Mouse (Mus musculus) hindbrain, embryonic 16.5 days (tissue): ENCODE measurements around the gene Serpina3a. TPM values are rescaled to one million over a fixed set of nuclear protein-coding genes. Genes with fewer than 3 reads are reported as not detected.

Source experiments
- ATAC-seq: fragments of 200-750 bp; cut with Nextera tagmentation; 2 replicates; pipeline ENCODE4 v1.8.0; 2017; ENCODE audit warnings: moderate TSS enrichment, moderate library complexity
- H3K27ac ChIP-seq: fragments of 300-500 bp; sonication (generic); 2 replicates; pipeline ENCODE4 v1.5.1; 2014; ENCODE audit warnings: low read depth, mild to moderate bottlenecking, control low read depth, low read length, moderate library complexity
- H3K27me3 ChIP-seq: fragments of 300-500 bp; sonication (generic); replicated peaks from 2 replicates; pipeline ENCODE4 v1.6.1; 2014; ENCODE audit warnings: low read length; ENCODE audit not compliant: control insufficient read depth, insufficient read depth
- H3K36me3 ChIP-seq: fragments of 300-500 bp; sonication (generic); 2 replicates; pipeline ENCODE4 v1.6.1; 2014; ENCODE audit warnings: mild to moderate bottlenecking, low read length, moderate library complexity, mixed read lengths; ENCODE audit not compliant: control insufficient read depth, insufficient read depth
- H3K4me1 ChIP-seq: fragments of 300-500 bp; sonication (generic); 2 replicates; pipeline ENCODE4 v1.6.1; 2014; ENCODE audit warnings: low read depth, low read length; ENCODE audit not compliant: control insufficient read depth, insufficient read depth
- H3K4me2 ChIP-seq: fragments of 300-500 bp; sonication (generic); 2 replicates; pipeline ENCODE4 v1.6.1; 2014; ENCODE audit warnings: mild to moderate bottlenecking, low read length, control low read depth, moderate library complexity
- H3K4me3 ChIP-seq: fragments of 300-500 bp; sonication (generic); 2 replicates; pipeline ENCODE4 v1.5.1; 2014; ENCODE audit warnings: mild to moderate bottlenecking, low read length, control low read depth, moderate library complexity
- H3K9ac ChIP-seq: fragments of 300-500 bp; sonication (generic); 2 replicates; pipeline ENCODE4 v1.6.1; 2014; ENCODE audit warnings: low read depth, mild to moderate bottlenecking, control low read depth, low read length, moderate library complexity
- H3K9me3 ChIP-seq: fragments of 300-500 bp; sonication (generic); 2 replicates; pipeline ENCODE4 v1.6.1; 2014; ENCODE audit warnings: mild to moderate bottlenecking, low read length, moderate library complexity; ENCODE audit not compliant: control insufficient read depth
- WGBS: fragments of 180-500 bp; shearing (Covaris S2); extraction: QIAGEN DNeasy Blood & Tissue Kit; methylation state at CpG from one replicate; pipeline ENCODE4 v1.1.7; 2014; 5-methylcytosine and 5-hydroxymethylcytosine counted together
- polyA plus RNA-seq: library from polyadenylated mRNA; unstranded; fragments of >200 nt; fragmentation: Nextera tagmentation; extraction: Ambion mirVana; gene quantifications from 2 replicates; pipeline ENCODE4 v1.2.1, GENCODE M21; 2015

Serpina3a gene
- polyA plus RNA-seq, 1 experiment from 2014 or later = not detected

DNA sequence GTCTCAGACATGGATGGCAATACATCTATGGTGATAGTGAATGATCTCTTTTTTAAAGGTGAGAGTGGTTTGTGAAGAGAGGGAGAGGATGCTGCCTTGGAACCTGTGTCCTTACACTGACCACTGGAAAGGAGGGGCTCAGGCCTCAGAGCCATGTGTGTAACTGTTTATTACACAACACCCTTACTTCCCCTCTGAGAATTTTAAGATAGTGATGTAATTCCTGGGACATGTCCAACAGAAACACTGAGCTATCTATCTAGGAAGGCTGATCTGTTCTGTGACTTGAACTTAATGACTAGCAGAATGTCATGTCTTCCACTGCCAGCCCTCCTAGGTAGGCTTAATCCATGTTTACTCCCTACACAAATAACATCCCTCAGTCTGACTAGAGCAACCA lies 18.5 kb downstream of the Serpina3a start:
- no peak overlapping the region for H3K4me3 ChIP-seq
- no peaks in the 10 kb centered on the region for H3K4me1 ChIP-seq
- H3K4me2 ChIP-seq = no peak overlapping the region
- no peak for ATAC-seq
- no peaks in the 10 kb centered on the region for H3K36me3 ChIP-seq
- no peak overlapping the region for H3K9ac ChIP-seq
- no peak overlapping the region for H3K27ac ChIP-seq
- no peaks in the 10 kb centered on the region for H3K27me3 ChIP-seq
- no peaks in the 10 kb centered on the region for H3K9me3 ChIP-seq

DNA sequence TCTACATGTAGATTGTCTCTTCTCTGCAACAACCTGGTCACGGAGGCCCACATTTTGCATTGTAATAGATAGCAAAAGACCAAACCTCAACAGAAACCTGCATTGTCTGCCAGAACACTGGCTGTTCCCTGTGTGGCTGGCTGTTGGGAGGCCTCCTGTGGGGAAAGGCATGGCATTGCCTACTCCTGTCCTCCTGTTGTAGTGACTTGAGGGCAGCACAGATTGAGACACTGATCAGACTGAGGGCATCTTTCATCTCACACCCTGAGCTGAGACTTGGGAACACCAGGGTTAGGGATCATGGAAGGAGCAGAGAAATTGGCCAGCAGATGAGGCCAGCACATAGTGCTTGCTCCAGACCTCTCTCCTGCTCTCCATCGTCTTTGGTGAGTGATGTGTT lies 25.7 kb downstream of the Serpina3a start:
- ATAC-seq = no peak
- 85% methylated on average over 2 of the region's 2 CpGs for WGBS

DNA sequence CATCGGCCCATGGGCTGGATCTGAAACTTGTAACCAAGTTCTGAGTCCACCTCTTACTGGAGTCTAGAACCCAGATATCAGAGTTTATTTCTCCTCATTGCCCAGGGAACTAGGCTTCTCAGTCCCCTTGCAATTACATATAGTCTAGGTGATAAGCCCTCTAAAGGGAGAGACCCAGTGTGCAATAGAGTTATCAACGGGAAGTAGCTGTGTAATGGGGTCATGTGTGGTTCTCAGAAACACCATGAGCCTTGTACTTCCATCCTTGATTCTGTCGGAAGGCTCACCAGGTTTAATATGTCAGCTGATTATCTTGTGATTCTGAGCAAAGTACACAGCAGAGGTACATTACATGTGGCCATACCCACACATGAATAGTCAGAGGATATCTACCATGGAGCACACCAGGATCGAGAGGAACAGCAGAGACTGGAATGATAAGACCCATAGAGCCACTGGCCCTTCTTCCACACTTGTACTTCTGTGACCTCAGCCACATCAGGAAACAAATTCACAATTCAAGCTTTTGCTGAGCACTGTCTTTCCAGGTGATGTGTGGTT lies 28.1 kb downstream of the Serpina3a start:
- H3K36me3 ChIP-seq = no peaks in the 10 kb centered on the region
- no peaks in the 10 kb centered on the region for H3K9me3 ChIP-seq
- WGBS = 90% methylated on average over 4 of the region's 4 CpGs
- no peak for ATAC-seq
- no peaks in the 10 kb centered on the region for H3K27me3 ChIP-seq
- H3K4me3 ChIP-seq = no peak overlapping the region
- H3K9ac ChIP-seq = no peak overlapping the region
- no peaks in the 10 kb centered on the region for H3K4me1 ChIP-seq
- H3K27ac ChIP-seq = no peak overlapping the region
- no peak overlapping the region for H3K4me2 ChIP-seq

More for the DNA sequence above, 25.7 kb downstream of the Serpina3a start:
- Histone ChIP-seq H3K4me1 (no peaks in the 10 kb centered on the region), H3K27ac (no peak overlapping the region), H3K9ac (no peak overlapping the region), H3K4me3 (no peak overlapping the region), H3K4me2 (no peak overlapping the region), H3K9me3 (no peaks in the 10 kb centered on the region), H3K36me3 (no peaks in the 10 kb centered on the region), H3K27me3 (no peaks in the 10 kb centered on the region)

DNA sequence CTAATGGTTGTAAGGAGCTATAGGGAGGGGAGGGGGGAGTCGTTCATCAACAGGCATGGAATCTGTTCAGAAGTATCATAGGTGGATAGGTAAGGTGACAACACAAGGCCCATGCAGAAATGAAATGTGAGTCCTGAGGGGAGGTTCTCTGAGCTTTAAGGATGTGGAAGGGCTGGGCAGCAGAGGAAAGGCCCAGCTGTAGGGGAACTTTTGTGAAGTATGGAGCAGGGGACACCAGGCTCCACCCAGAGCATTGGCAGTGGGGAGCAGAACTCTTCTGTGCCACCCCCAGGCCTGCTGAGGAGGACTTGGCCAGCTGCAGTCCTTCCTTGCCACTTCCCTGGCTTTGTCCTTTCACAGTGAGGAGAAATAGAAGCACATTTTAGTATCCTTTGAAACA lies 29.0 kb downstream of the Serpina3a start:
- H3K9ac ChIP-seq = no peak overlapping the region
- ATAC-seq = no peak
- no peaks in the 10 kb centered on the region for H3K4me1 ChIP-seq
- no peaks in the 10 kb centered on the region for H3K9me3 ChIP-seq
- 74% methylated on average over 1 of the region's 1 CpGs for WGBS
- no peak overlapping the region for H3K27ac ChIP-seq
- H3K4me2 ChIP-seq = no peak overlapping the region
- no peaks in the 10 kb centered on the region for H3K36me3 ChIP-seq
- no peaks in the 10 kb centered on the region for H3K27me3 ChIP-seq
- H3K4me3 ChIP-seq = no peak overlapping the region

DNA sequence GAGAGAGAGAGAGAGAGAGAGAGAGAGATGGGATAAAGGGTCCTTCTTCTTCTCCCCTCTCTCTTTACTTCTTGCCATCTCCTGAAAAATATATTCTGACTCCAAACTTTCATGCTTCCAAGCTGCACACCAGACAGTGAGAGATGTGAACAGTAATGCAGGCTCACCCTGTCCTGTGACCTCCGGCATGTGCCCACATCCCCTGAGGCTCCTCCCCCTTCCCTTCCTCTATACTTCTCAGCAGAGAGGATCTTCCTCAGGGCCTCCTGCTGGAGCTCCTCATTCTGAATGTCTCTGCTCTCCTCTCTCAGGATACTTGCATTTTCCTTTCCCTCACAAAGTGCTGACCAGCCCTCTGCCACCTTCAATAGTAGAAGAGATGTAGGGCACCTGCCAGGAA lies 29.9 kb downstream of the Serpina3a start:
- no peak overlapping the region for H3K4me2 ChIP-seq
- H3K4me1 ChIP-seq = no peaks in the 10 kb centered on the region
- 65% methylated on average over 1 of the region's 1 CpGs for WGBS
- H3K27ac ChIP-seq = no peak overlapping the region
- H3K9ac ChIP-seq = no peak overlapping the region
- H3K9me3 ChIP-seq = no peaks in the 10 kb centered on the region
- no peaks in the 10 kb centered on the region for H3K36me3 ChIP-seq
- H3K27me3 ChIP-seq = no peaks in the 10 kb centered on the region
- no peak for ATAC-seq
- no peak overlapping the region for H3K4me3 ChIP-seq

DNA sequence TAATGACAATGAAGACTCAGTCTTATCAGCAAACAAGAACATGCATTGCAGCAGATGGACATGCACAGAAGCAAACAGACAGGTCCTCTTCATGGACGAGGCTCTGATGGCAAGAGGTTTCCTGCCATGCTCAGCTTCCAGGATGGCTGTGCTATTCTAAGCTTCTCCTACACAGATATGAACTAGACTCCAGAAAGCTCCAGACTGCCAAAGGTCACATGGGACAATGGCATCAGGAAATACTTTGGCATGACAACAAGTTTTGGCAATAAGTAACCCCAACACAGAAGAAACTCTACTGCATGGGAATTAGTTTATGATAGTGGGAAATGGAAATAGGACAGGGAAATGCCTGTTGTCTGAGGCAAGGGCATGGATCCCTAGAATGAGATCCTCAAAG lies 30.8 kb downstream of the Serpina3a start:
- Histone ChIP-seq H3K4me3 (no peak overlapping the region), H3K9me3 (no peaks in the 10 kb centered on the region), H3K4me2 (no peak overlapping the region), H3K27me3 (no peaks in the 10 kb centered on the region), H3K27ac (no peak overlapping the region), H3K4me1 (no peaks in the 10 kb centered on the region), H3K9ac (no peak overlapping the region), H3K36me3 (no peaks in the 10 kb centered on the region)
- no peak for ATAC-seq
- 95% methylated on average over 1 of the region's 1 CpGs for WGBS

DNA sequence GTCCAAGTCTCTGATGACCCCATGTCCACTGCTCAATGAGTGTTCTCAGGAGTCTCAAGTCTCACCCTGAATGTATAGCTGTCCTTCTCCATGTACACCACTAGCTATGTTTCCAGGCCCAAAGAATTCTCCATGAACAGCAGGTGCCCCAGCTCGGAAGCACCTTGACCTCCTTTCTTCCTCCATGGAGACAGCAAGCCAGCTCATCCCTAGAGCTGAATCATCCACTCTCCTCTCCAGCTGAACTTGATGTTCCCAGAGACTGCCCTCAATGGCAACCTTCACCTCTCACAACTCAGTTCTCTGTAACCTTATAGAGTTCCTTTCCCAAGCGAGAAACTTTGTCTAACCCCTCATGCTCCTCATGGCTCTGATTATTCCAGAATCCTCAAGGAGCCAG lies 33.0 kb downstream of the Serpina3a start:
- WGBS = 78% methylated on average over 2 of the region's 2 CpGs
- H3K27ac ChIP-seq = no peak overlapping the region
- no peaks in the 10 kb centered on the region for H3K27me3 ChIP-seq
- no peaks in the 10 kb centered on the region for H3K36me3 ChIP-seq
- ATAC-seq = no peak
- no peaks in the 10 kb centered on the region for H3K4me1 ChIP-seq
- no peak overlapping the region for H3K4me2 ChIP-seq
- H3K9me3 ChIP-seq = no peaks in the 10 kb centered on the region
- no peak overlapping the region for H3K4me3 ChIP-seq
- no peak overlapping the region for H3K9ac ChIP-seq

DNA sequence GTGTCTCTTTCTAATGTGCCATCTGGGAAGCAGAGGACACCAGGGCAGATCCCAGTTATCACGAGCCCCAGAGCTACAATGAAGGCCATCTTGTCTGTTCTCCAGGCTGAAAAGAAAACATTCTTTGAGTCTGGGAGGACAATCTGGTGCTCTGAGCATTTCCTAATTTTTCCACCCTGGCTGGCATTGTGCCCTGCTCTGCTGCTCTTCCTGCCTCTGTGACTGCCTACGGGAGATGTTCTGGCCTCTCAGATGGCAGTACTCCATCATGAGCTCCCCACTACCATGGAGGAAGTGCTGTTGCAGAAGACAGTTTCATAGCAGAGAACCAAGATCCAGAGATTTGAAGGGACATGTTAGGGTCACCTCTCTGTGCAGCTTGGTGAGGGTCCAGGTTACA lies 39.5 kb downstream of the Serpina3a start:
- no peaks in the 10 kb centered on the region for H3K27me3 ChIP-seq
- H3K4me2 ChIP-seq = no peak overlapping the region
- H3K9ac ChIP-seq = no peak overlapping the region
- H3K27ac ChIP-seq = no peak overlapping the region
- H3K4me3 ChIP-seq = no peak overlapping the region
- no peaks in the 10 kb centered on the region for H3K4me1 ChIP-seq
- 76% methylated on average over 2 of the region's 2 CpGs for WGBS
- H3K36me3 ChIP-seq = no peaks in the 10 kb centered on the region
- no peaks in the 10 kb centered on the region for H3K9me3 ChIP-seq
- no peak for ATAC-seq

DNA sequence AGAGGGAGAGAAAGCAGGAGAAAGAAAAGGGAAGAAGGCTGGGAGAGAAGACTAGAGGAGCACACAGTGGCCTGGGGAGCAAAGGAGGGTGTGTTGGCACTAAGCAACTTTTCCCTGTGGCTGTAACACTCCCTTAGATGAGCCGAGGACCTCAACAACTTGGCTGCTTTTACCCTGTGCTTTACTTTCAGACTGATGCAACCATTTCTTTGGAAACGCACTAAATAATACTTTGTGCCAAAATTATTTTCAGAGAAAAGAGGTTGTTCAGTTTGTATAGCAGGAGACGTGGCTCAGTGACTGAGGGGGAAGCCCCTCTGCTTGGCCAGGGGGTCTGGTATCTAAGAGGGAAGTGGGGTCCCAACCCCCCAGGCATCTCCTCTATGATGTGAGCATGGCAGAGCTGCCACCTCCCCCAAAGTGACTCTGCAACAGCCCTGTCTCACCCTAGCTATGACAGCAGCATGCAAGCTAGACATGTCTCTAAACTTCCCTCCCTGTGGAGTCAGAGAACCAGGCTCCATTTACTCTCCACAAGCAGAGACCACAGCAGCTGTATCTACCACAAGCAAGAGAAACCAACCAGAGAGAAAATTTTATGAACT lies 40.6 kb downstream of the Serpina3a start:
- WGBS = 86% methylated on average over 3 of the region's 3 CpGs
- ATAC-seq = no peak
- Histone ChIP-seq H3K4me3 (no peak overlapping the region), H3K4me1 (no peaks in the 10 kb centered on the region), H3K36me3 (no peaks in the 10 kb centered on the region), H3K4me2 (no peak overlapping the region), H3K9me3 (no peaks in the 10 kb centered on the region), H3K27ac (no peak overlapping the region), H3K27me3 (no peaks in the 10 kb centered on the region), H3K9ac (no peak overlapping the region)

DNA sequence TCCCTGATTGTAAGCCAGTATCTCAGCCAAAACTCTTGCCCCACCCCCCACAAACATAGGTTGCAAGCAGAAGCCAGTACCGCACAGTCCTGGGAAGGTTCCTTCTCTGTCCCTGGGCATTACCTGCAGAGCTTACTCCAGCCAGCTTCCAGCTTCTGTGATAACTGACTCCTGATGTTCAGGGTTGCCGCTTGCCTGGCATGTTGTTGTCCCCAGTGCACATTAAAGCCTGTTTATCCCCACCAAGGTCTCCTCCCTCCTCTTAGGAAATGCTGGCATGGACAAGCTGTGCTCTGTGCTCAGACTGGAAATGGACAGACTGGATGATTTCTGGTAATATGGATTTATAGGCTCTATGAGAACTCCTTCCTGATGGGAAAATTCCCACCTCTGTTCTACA lies 41.1 kb downstream of the Serpina3a start, which contains the start of gene Serpina3c:
Serpina3c (minus strand) TSS at position 215 of the 400 bp plus-strand sequence.
- 95% methylated on average over 2 of the region's 2 CpGs for WGBS
- no peak within 1 kb of the TSS for H3K9ac ChIP-seq
- no peak within 1 kb of the TSS for H3K27ac ChIP-seq
- no peaks in the 10 kb centered on the region for H3K4me1 ChIP-seq
- H3K27me3 ChIP-seq = no peaks in the 10 kb centered on the region
- no peaks in the 10 kb centered on the region for H3K9me3 ChIP-seq
- no peak for ATAC-seq
- H3K4me3 ChIP-seq = no peak within 1 kb of the TSS
- H3K36me3 ChIP-seq = no peaks in the 10 kb centered on the region
- H3K4me2 ChIP-seq = no peak within 1 kb of the TSS
